Mouse (Mus musculus) monocyte, adult 2 months (primary cell): ENCODE data around the gene Sys1.
A peak's percentile ranks its signal among the peaks of the same experiment; 100 is the strongest.

Source experiments
- DNase-seq, 2 experiments: peaks; one replicate each; pipeline ENCODE4 v3.0.0; 2022; ENCODE audit warnings: low spot score in 2 of 2, low read depth in 1 of 2

Gene Sys1

GRCm38 (mm10) chr2:164496847-164497690, 40.3 kb downstream of the Sys1 start, which contains the start of gene Pigt:
Gene Pigt, plus strand, starts transcription at chr2:164497520.
- DNase-seq: peak; percentile 49 to 62

GRCm38 (mm10) chr2:164497691-164498268, 41.0 kb downstream of the Sys1 start:
- DNase-seq: no peak

- DNase-seq: no peak
Measured at GRCm38 (mm10) chr2:164499317-164499716, 42.6 kb downstream of the Sys1 start.

- DNase-seq: no peak
Measured at GRCm38 (mm10) chr2:164500511-164500910, 43.7 kb downstream of the Sys1 start.

- DNase-seq: no peak
Measured at GRCm38 (mm10) chr2:164504919-164505318, 48.2 kb downstream of the Sys1 start.

GRCm38 (mm10) chr2:164505619-164506347, 49.0 kb downstream of the Sys1 start:
- no peak for DNase-seq

- no peak for DNase-seq
Measured at GRCm38 (mm10) chr2:164507811-164508210, 51.0 kb downstream of the Sys1 start.

- DNase-seq: no peak
Measured at GRCm38 (mm10) chr2:164510621-164511190, 53.9 kb downstream of the Sys1 start.

- no peak for DNase-seq
Measured at GRCm38 (mm10) chr2:164512121-164512909, 55.6 kb downstream of the Sys1 start.

- no peak for DNase-seq
Measured at GRCm38 (mm10) chr2:164513389-164513788, 56.6 kb downstream of the Sys1 start.

- no peak for DNase-seq
Measured at GRCm38 (mm10) chr2:164514916-164515315, 58.2 kb downstream of the Sys1 start.

- no peak for DNase-seq
Measured at GRCm38 (mm10) chr2:164515897-164516296, 59.1 kb downstream of the Sys1 start.

GRCm38 (mm10) chr2:164516592-164516991, 59.8 kb downstream of the Sys1 start:
- DNase-seq: no peak

GRCm38 (mm10) chr2:164517485-164518221, 60.9 kb downstream of the Sys1 start:
- DNase-seq: peak in 1 of 2 experiments; percentile 56

- DNase-seq: no peak
Measured at GRCm38 (mm10) chr2:164518266-164519170, 61.8 kb downstream of the Sys1 start.

GRCm38 (mm10) chr2:164519171-164519526, 62.4 kb downstream of the Sys1 start:
- no peak for DNase-seq

GRCm38 (mm10) chr2:164520782-164521181, 64.0 kb downstream of the Sys1 start:
- peak in 1 of 2 experiments; percentile 34 for DNase-seq

- peak; percentile 23 to 27 for DNase-seq
Measured at GRCm38 (mm10) chr2:164521841-164522240, 65.1 kb downstream of the Sys1 start.

GRCm38 (mm10) chr2:164522280-164522679, 65.5 kb downstream of the Sys1 start:
- no peak for DNase-seq
